Mouse (Mus musculus) hematopoietic multipotent progenitor cell, adult 10-12 weeks (in vitro differentiated cells): ENCODE measurements around the gene Usp54. TPM values are rescaled to one million over a fixed set of nuclear protein-coding genes. Genes with fewer than 3 reads are reported as not detected.

Source experiments
- polyA plus RNA-seq: library from polyadenylated mRNA; stranded (reverse); fragments of >175 nt; gene quantifications from 2 replicates; pipeline ENCODE4 v1.2.3, GENCODE M21; 2012; ENCODE audit warnings: low replicate concordance

Gene Usp54
- polyA plus RNA-seq = 0.41 and 0.89 TPM in 2 replicates

GRCm38 (mm10) chr14:20640644-20641437 is at the start of gene Usp54:
Gene Usp54 (minus strand): TSS chr14:20641063.

DNA sequence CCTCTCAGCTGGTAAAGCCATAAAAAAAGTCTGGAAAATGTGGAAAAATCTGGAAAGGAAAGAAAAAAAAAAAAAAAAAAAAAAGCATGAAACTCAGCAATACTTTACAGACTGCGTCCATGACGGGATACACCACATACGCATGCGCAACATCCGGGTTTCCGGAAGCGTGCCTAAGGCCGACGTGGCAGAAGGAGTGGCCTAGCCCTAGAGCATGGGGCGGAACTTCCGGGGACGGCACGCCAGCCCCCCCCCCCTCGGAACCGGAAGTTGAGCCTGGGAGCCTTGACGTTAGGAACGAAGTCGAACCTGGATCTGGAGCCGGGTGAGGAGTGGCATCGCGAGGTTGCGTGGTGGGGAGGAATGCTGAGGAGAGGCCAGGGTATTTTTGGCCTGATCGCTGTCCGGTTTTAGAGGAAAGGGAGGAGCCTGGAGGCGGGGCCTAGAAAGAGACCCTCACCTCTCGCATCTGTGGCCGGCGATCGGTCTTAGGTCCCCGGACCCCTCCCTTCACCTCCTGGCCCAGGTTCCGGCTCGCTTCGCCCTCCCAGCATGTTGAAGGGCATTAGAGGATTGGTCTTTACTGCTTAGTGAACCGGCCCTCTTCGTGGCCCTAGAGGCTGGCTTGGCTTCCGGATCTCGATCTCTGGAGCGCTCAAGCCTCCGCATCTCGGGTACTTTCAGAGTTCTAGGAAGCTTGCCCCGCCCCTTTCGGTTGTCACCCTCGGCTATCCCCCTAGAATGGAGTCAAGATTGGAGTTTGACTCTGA is 33.4 kb upstream of the Usp54 start, which contains the start of gene Sec24c:
Gene Sec24c (plus strand): TSS at position 245 of the 770 bp plus-strand sequence.

GRCm38 (mm10) chr14:20668154-20668810 is 27.4 kb upstream of the Usp54 start, which contains the start of gene Synpo2l:
Gene Synpo2l (minus strand): TSS chr14:20668354.

DNA sequence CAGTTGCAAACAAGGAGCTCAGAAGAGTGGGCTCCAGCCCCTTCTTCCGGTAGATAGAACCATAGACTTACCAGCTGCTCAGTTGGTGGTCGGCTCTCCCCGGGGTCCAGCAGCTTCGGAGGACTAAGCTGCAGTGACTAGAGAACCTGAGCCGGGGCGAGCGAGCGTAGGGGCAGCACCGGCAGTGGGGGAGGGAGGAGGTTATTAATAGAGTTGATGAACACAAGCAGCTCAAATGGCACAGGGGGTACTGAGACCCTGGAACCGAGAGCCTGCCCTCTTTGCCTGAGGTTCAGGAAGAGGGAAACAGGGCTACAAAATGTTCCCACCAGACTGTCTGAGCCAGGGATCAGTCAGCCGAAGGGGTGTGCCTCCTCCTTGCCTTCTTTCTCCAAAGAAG is 15.5 kb upstream of the Usp54 start, which contains the start of gene Myoz1:
Gene Myoz1 (minus strand): TSS at position 180 of the 400 bp plus-strand sequence.

GRCm38 (mm10) chr14:20546415-20546814 is 94.4 kb downstream of the Usp54 start, which contains the start of gene Ppp3cb:
Gene Ppp3cb (minus strand): TSS chr14:20546573.

Other genes with a start within 250 kb of the Usp54 start
- 19.3 and 19.6 TPM in 2 replicates for gene Mrps16, start 247.4 kb downstream of the Usp54 start, polyA plus RNA-seq
- 0.03 TPM in 1 of 2 replicates, not detected in the other for gene Cfap70, start 188.8 kb downstream of the Usp54 start, polyA plus RNA-seq
- 34.5 and 54.9 TPM in 2 replicates for gene Anxa7, start 160.9 kb downstream of the Usp54 start, polyA plus RNA-seq
- 0.08 and 0.30 TPM in 2 replicates for gene Mss51, start 144.2 kb downstream of the Usp54 start, polyA plus RNA-seq
- gene Ppp3cb, start 94.5 kb downstream of the Usp54 start, polyA plus RNA-seq = 5.5 and 6.1 TPM in 2 replicates
- gene Myoz1, start 15.5 kb upstream of the Usp54 start, polyA plus RNA-seq = not detected in 2 replicates
- gene Synpo2l, start 27.3 kb upstream of the Usp54 start, polyA plus RNA-seq = 0.10 and 0.11 TPM in 2 replicates
- 138 and 234 TPM in 2 replicates for gene Sec24c, start 33.2 kb upstream of the Usp54 start, polyA plus RNA-seq
- gene Fut11, start 53.9 kb upstream of the Usp54 start, polyA plus RNA-seq = 12.5 and 20.3 TPM in 2 replicates
- 3.7 and 7.1 TPM in 2 replicates for gene Chchd1, start 61.9 kb upstream of the Usp54 start, polyA plus RNA-seq
- 116 and 141 TPM in 2 replicates for gene Zswim8, start 66.5 kb upstream of the Usp54 start, polyA plus RNA-seq
- gene Ndst2, start 93.5 kb upstream of the Usp54 start, polyA plus RNA-seq = 20.2 and 24.6 TPM in 2 replicates
- 31.4 and 51.0 TPM in 2 replicates for gene Camk2g, start 153.0 kb upstream of the Usp54 start, polyA plus RNA-seq
- 0.29 and 0.84 TPM in 2 replicates for gene Plau, start 195.6 kb upstream of the Usp54 start, polyA plus RNA-seq